Mouse (Mus musculus) cerebellum, postnatal 14 days (tissue): ENCODE data around the gene Tbc1d22b.

ENCODE experiments used
- DNase-seq, 2 experiments: peaks; one replicate each; pipeline ENCODE4 v3.0.0; 2021; ENCODE audit warnings: mixed read lengths in 2 of 2

The Tbc1d22b gene

DNA sequence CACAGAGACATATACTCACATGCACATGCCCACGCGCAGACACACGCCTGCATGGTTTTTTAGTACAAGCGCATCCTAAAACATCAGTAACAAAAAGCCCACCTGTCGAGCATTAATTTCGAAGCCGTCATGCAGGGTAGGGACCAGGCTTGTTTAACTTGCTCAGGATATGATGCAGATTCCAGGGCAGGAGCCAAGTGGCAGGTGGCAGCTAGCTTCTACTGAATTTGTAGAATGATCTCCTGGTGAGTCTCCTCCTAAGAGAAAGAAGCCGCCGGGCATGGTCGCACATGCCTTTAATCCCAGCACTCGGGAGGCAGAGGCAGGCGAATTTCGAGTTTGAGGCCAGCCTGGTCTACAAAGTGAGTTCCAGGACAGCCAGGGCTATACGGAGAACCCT lies 49.5 kb downstream of the Tbc1d22b start:
- DNase-seq = peak in 1 of 2 experiments; percentile 45

DNA sequence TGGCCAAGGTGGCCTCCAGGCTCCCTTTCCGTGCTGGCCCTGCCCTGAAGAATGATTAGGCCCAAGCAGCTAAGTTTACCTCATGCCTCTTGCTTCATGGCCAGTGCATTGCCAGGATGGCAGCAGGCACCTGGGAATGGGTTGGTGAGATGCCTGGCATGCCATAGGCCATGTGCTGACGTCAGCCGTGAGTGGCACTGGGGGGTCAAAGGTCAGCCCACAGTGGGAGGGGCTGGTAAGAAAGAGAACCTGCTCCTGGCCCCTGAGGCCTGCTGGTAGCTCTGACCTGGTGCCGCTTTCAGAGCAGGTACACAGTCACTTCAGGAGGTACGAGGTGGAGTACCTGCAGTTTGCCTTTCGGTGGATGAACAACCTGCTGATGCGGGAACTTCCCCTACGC lies 50.0 kb downstream of the Tbc1d22b start:
- peak in 1 of 2 experiments; percentile 43 for DNase-seq

DNA sequence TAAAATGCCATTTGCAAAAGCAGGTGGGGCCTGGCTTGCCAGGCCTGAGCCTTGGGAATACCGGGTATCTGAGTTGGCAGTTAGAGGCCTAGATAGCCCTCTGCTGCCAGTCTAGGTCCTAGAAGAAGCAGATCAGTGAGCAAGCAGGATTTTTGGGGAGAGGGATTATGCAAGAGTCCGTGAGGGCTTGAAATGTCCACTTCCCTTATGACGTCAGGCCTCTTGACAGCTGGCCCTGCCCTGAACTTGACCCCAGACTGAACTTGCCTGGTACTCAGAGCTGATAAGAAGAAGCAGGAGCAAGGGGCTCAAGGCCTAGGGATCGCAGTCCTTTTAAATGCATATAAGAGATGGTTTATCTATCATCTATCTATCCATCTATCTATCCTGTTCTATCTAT lies 51.8 kb downstream of the Tbc1d22b start:
- DNase-seq = no peak

DNA sequence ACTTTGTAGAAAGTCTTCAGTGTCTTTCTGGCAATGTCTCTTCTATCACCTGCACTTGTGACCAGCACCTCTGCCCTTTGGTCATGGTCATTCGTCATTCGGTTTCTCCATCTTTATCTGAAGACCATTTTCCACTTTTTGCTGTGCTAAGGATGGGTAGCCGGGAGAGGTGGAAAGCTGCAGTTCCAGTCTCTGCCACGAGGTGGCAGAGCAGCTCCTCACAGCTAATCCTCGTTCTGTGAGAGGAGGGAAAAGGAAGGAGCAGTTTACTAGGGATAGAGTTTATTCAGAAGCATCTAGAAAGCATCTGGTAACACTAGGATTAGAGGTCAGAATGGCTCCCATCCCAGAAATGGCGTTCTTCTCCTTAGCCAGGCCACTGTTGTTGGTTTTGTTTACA lies 53.7 kb downstream of the Tbc1d22b start:
- peak; percentile 94 to 95 for DNase-seq

DNA sequence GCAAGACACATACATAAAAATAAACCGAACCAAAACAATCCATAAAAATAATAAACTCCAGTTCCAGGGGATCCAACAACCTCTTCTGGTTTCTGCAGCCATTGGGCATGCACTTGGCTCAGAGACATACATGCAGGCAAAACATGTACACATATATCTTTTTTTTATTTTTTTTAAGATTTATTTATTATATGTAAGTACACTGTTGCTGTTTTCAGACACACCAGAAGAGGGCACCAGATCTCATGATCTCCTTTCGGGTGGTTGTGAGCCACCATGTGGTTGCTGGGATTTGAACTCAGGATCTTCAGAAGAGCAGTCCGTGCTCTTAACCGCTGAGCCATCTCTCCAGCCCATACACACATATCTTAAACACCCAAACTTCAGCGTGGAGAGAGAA lies 63.9 kb downstream of the Tbc1d22b start:
- peak; percentile 34 to 47 for DNase-seq

DNA sequence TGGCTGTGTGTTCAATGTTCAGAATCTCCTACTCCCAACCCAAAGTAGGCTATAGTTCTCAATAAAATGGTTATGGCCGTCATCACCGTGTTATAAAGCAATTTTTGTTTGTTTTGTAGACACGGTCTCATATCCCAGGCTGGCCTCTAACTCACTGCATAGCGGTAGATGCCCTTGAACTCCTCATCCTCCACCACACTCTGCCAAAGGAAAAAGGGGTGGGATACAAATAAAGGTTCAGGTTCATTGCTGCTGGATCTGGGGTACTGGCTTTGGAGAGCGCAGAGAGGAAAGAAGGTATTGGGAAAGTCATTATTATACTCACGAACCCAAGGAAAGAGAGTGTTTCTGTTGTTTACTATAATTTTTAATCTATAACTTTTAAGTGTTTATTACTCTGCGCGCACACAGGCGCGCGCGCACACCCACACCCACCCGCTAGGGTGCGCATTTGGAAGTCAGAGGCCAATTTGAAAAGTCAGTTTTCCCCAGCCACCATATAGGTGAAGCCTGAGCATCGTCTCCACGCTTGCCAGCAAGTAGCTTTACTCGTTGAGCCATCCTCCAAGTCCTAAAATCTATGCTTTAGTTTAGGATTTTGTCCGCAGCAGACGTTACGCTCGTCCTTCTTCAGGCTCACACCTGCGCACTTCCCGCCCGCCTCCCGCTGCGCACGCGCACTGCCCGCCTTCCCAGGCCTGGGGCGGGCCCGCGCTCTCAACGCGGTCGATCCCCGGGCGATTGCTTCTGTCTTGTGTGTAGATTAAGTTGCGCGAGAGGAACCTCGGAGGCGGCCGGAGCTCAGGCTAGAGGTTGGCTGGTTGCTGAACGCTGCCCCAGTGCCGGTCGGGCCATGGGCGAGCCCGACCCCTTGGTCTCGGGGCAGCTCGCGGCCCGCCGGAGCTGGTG lies 64.8 kb downstream of the Tbc1d22b start, which contains the start of the genes Rnf8 and Gm28043:
TSS of gene Rnf8 (plus strand) at position 676 of the 909 bp plus-strand sequence.
TSS of gene Gm28043 (plus strand) at position 762 of the 909 bp plus-strand sequence.
- peak; percentile 96 to 97 for DNase-seq

DNA sequence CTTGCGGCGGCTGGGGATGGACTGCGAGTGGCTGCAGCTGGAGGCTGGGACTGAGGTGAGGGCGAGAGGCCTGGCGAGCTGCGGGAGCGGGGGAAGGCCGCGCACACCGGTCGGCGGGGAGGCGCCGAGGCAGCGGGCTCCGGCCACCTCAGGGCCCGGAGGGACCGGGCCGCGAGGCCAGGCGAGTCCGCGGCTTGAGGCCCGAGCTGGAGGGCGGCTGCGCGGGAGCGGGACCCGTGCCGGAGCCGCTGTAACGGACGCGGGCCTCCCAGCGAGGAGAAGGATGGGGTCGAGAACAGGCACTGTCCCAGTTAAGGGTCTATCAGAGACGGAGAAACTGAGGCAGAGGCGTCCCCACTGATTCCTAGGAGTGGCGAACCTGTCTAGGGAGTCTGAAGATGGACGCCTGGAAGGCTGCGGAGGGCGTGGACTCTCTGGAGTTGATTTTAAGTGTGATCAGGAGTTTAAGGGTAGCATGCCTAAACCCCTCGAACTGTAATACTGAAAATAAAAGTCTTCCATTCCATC lies 65.5 kb downstream of the Tbc1d22b start:
- DNase-seq = no peak

DNA sequence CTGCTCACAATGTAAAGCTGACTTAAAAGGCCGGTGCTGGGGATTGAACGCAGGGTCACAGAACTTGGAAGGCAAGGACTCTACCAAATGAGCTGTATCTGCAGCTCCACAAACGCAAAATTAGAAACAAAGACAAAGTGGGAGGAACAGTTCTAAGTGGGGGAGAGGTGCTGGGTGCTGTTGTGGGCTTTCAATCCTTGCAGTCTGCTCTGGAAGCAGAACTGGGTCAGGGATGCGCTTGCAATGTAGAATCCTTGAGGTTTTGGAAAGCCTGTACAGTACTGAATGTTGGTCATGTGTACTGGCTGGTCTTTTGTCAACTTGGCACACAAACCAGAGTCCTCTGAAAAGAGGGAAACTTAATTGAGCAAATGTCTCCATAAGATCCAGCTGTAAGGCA lies 66.0 kb downstream of the Tbc1d22b start:
- no peak for DNase-seq

DNA sequence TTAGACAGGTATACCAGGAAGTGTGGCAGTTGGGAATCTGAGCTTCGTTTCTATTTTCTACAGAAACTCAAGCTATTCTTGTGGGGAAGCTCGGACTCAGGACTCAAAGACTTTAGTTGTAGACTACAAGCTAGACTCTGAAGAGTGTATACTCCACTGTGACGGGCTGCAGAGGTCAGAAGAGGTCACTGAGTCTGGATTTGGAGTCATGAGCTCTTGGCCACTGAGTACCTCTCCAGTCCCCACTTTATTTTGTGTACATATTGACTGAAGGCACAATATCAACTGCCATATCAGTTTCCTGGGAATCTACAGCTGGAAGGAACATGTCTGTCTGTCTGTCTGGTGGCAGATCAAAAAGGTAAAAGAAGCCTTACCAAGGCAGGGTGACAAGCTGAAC lies 69.6 kb downstream of the Tbc1d22b start:
- DNase-seq = no peak

DNA sequence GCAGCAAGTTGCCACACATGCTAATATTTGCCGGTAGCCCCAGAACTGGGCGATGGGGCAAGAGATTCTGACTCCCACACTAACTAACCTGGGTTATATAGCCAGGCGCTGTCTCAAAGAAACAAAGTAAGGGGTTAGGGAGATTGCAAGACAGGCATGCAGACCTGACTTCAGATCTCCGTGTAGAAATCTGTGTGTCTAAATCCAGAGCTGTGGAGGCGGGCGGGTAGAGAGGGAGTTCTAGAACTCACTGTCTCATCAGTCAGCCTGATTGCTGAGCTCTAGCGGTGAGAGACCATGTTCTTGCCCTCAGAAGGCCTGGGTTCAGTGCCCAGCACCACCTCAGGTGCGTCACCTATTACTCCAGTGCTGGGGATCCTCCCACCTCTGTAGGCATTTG lies 73.9 kb downstream of the Tbc1d22b start:
- DNase-seq = no peak

DNA sequence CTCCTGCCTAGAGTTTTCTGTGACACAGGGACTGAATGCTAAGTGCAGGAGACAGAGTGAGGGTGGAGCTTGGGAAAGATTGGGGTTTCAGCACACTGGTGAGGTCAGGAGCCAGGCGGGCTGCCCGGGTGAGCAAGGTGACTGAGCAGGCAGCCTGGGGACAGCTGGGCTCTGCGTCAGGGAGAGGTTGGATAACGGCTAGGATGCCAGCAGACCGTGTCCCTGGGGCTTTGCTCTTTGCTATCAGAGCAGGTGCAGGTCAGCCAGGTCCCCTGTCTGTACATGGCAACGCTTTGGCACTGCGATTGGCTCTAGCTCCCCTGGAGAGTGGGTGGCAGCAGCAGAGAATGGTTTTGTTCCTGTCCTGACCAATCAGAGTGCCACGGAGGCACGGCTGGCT lies 77.7 kb downstream of the Tbc1d22b start:
- DNase-seq = no peak

DNA sequence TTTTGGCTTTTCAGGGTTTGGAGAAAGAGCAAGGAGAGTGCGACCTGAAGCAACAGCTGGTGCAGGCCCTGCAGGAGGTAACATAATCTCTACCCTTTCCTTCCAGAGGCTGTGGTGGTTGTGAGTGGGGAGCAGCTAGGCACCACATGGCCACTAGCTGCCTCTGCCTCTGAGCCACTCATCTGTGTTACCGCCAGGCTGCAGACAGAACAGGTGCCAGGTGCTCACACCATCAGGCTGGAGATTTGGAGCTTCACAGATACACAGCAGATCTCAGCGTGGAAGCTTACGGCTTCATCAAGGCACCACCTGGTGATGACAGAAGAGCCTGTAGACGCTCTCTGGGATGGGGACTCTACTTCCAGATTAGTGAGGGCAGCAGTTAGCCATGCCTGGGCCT lies 79.4 kb downstream of the Tbc1d22b start:
- DNase-seq = peak; percentile 32 to 36

DNA sequence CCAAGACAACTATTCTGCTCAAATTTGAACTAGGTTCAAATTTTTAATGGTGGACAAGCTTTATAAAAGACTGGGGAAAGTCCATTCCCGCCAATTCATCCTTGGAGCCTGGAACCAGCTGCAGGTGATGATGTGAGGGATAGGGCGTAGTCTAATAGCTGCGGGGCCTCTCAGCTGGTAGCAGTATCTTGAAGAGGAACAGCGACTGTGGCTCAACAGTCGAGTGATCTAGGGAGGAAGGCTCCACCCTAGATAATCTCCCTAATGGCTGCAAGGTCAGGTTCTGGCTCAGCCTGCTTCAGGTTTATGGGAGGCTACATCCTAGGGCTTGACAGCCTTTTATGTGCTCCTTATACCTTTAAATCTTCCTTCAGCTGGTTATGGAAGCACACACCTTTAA lies 80.0 kb downstream of the Tbc1d22b start:
- no peak for DNase-seq

DNA sequence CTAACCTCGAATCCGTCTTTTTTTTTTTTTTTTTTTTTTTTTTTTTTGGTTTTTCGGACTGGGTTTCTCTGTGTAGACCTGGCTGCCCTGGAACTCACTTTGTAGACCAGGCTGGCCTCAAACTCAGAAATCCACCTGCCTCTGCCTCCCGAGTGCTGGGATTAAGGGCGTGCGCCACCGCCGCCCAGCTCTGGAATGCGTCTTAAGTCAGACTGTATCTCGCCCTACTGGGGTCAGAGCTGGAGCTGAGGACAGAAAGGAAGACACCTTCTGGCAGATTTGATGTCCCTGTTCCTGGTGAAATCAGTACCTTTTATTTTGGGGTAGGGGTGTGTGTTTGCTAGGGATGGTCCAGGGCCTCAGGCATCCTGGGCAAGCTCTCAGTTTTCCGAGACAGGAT lies 82.7 kb downstream of the Tbc1d22b start:
- DNase-seq = no peak

DNA sequence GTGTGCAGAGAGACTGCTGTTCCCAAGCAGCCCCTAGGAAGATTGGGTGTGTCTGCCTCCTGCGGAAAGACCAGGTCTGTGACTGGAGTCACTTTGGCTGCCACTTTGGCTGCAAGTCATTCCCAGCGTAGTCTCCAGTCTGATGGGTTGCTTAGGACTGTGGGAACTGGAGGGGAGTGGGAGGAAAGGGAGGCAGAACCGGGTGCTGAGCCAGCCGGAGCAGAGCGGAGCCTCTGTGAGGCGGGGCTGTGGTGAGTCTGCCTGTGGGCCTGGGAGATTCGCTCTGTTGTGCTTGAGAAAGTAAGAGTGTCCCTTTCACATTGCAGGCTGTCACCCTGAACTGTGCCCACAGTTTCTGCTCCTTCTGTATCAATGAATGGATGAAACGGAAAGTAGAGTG lies 85.9 kb downstream of the Tbc1d22b start:
- no peak for DNase-seq

DNA sequence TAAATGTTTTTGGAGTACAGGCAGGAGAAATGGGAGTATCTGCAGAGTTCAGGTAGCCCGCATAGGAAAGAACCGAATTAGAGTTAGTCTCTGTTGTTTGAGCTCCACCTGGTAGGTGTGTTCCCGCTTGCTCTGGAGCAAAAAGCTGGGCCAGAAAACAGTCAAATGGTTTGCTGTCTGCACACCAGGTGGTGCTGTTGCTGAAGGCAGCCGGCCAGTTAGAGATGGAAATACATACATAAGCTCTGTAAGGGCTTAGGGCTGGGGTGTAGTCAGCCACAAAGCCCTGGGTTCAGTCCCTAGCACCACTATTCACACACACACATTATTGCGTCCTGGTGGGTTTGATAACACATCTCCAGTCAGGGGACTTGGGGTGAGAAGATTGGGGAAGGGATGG lies 86.5 kb downstream of the Tbc1d22b start:
- DNase-seq = peak; percentile 72

DNA sequence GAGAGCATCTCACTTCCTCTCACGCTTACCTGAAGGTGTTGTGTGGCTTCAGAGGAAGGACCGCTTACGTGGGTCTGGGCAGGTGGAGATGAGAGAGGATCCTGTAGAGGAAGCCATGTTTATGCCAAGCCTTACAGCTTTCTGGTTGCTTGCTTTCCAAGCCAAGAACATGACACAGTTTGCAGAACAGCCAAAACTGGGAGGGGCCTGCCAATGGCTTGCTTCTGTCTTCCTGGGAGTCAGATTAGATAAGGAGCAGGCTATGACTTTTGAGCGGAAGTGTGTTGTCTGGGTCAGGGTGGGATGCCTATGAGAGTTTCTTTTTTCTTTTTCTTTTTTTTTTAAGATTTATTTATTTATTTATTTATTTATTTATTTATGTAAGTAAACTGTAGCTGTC lies 87.8 kb downstream of the Tbc1d22b start:
- DNase-seq = peak; percentile 58 to 59

DNA sequence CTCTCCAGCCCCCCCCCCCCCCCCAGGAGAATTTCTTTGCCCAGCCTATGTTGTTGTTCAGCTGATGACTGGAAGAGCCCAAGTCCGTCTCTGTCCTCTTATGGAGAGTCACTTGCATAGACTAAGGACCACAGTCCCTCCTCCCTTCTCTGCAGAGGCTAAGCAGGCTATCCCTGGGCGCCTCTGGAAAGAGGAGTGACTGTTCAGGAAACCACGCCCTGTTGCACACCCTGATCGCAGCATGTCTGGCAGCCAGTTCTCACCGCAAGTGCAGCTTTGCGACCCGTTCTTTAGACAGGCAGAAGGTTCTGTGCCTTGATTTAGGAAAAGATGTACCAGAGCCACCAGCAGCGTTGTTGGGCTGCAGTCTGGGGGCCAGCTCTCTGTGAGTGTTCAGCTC lies 88.3 kb downstream of the Tbc1d22b start:
- no peak for DNase-seq

DNA sequence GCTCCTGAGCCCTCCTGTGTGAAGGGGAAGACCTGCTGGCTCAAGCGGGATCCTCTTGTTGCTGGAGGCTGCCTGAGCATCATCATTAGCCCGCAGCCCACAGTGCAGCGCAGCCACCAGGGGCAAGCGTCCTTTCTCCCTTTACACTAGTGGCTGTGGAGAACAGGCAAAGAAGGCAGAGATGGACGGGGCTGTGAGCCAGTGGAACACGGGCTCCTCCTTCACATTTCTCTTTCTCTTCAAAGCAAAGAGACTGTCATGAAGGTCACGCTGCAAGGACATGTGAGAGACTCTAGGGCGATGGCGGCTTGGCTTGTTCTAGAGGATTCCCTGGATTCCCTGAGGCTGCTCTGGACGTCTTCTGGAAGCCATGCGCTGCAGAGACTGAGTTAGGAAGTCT lies 91.4 kb downstream of the Tbc1d22b start:
- DNase-seq = no peak

DNA sequence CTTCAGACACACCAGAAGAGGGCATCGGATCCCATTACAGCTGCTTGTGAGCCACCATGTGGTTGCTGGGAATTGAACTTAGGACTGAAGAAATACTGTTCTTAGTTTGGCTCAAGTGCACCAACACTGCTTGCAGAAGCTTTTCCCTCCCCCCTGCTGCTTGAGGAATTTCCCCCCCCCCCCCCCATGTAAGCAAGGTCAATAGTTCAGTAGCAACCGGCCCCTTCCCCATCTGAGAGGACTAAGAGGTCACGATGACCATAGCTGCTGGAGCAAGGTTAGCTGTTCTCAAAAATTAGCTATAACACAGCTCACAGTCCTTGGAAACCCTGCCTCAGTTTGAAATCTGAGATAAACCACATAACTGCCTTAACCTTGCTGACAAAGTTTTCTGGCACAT lies 92.6 kb downstream of the Tbc1d22b start:
- DNase-seq = no peak
